Mouse (Mus musculus): Measurements from ENCODE around the gene Slc7a10.

Gene Slc7a10

DNA sequence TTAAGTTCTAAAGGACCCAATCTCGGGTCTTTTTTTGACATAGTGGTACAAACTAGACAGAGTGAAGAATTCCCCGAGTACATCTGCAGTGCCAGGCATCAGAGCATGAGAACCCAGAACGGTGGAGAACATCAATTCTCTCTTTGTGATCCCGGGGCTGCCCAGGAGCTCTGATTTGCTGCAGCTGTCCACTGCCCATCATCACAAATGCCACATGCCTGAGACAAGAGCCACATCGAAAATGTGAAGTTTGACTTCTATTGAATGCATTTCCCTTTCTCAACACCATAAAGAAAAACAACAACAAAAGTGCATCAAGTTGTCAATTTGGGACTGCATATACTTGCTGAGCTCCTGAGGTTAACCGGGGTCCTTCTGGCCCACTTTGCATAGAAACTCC is 23.7 kb upstream of the Slc7a10 start:
- no peak for DNase-seq (ENCODE audit: low read depth, low spot score)
- Histone ChIP-seq H3K36me3 (ENCODE audit: control insufficient read depth, insufficient read depth, low read length, poor library complexity, severe bottlenecking) (no peaks in the 10 kb centered on the region), H3K27me3 (ENCODE audit: control insufficient read depth, insufficient read depth, low read length, poor library complexity, severe bottlenecking) (no peaks in the 10 kb centered on the region)

DNA sequence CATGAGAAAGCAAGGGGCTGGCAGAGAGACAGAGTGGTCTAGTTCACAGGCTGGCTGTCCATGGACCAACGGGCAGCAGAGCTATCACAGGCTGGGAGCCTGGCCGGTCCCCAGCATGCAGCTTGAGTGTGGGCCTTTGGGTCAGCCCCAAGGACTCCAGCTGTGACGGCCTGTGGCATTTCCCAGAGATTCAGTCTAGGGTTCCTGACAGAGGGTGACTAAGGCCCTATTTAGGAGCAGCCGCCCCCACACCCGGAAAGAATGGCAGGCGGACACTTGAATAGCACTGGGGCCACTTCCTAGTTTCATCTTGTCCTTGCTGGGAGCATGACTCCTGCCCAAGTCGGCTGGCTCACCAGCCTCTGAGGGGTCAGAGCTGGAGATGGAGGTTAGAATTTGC is 22.6 kb upstream of the Slc7a10 start:
- H3K36me3 ChIP-seq (ENCODE audit: control insufficient read depth, insufficient read depth, low read length, poor library complexity, severe bottlenecking), result no peaks in the 10 kb centered on the region
- no peaks in the 10 kb centered on the region for H3K27me3 ChIP-seq (ENCODE audit: control insufficient read depth, insufficient read depth, low read length, poor library complexity, severe bottlenecking)
- DNase-seq (ENCODE audit: low read depth, low spot score), result no peak

- no peak for DNase-seq (ENCODE audit: low read depth, low spot score)
- Histone ChIP-seq H3K27me3 (ENCODE audit: control insufficient read depth, insufficient read depth, low read length, poor library complexity, severe bottlenecking) (no peaks in the 10 kb centered on the region), H3K36me3 (ENCODE audit: control insufficient read depth, insufficient read depth, low read length, poor library complexity, severe bottlenecking) (no peaks in the 10 kb centered on the region)
Measured at GRCm38 (mm10) chr7:35164131-35164530, 22.1 kb upstream of the Slc7a10 start.

DNA sequence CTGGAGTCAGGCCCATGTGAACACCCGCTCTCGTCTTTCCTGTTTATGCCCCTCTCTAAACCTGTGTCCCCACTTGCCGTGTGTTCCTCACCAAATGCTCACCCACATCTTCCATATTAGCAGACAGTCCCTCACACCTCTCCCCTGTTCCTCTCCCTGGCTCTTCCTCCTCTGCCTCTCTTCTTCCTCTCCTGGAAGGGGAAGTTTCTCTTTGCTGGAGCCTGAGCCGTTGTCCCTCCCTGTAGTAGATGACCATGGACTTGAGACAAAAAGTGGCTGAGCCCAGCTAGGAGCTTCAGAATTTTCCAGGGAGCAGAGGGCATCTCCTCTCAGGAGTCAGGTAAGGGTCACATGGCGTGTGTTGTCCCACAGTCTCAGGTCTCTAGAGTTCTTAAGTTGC is 19.2 kb upstream of the Slc7a10 start:
- H3K36me3 ChIP-seq (ENCODE audit: control insufficient read depth, insufficient read depth, low read length, poor library complexity, severe bottlenecking), result no peaks in the 10 kb centered on the region
- no peak for DNase-seq (ENCODE audit: low read depth, low spot score)
- H3K27me3 ChIP-seq (ENCODE audit: control insufficient read depth, insufficient read depth, low read length, poor library complexity, severe bottlenecking), result no peaks in the 10 kb centered on the region

GRCm38 (mm10) chr7:35167925-35168324 is 18.3 kb upstream of the Slc7a10 start:
- no peak for DNase-seq (ENCODE audit: low read depth, low spot score)
- no peaks in the 10 kb centered on the region for H3K27me3 ChIP-seq (ENCODE audit: control insufficient read depth, insufficient read depth, low read length, poor library complexity, severe bottlenecking)
- no peaks in the 10 kb centered on the region for H3K36me3 ChIP-seq (ENCODE audit: control insufficient read depth, insufficient read depth, low read length, poor library complexity, severe bottlenecking)

DNA sequence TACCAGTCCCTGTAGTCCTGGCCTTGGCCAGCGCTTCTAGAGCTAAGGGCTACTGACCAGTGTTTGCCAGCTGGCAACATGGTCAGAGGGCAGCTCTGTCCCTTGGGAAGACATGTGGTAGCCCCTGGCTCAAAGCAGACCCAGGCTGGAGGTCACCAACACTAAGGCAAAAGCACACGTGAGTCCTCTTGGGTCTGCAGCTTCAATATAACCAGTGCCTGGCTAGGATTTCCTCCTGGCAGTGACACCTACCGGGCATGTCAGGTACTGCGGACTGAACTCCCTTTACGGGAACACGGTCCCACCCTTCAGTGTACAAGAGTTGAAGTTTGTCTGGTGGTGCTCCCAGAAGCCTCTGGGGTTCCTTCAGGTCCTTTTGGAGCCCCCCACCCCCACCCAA is 16.8 kb upstream of the Slc7a10 start:
- Histone ChIP-seq H3K27me3 (ENCODE audit: control insufficient read depth, insufficient read depth, low read length, poor library complexity, severe bottlenecking) (no peaks in the 10 kb centered on the region), H3K36me3 (ENCODE audit: control insufficient read depth, insufficient read depth, low read length, poor library complexity, severe bottlenecking) (no peaks in the 10 kb centered on the region)
- DNase-seq (ENCODE audit: low read depth, low spot score), result peak; percentile 78

GRCm38 (mm10) chr7:35171867-35172382 is 14.3 kb upstream of the Slc7a10 start:
- no peaks in the 10 kb centered on the region for H3K27me3 ChIP-seq (ENCODE audit: control insufficient read depth, insufficient read depth, low read length, poor library complexity, severe bottlenecking)

GRCm38 (mm10) chr7:35172519-35172918 is 13.7 kb upstream of the Slc7a10 start:
- H3K27me3 ChIP-seq (ENCODE audit: control insufficient read depth, insufficient read depth, low read length, poor library complexity, severe bottlenecking), result no peaks in the 10 kb centered on the region
- no peak for DNase-seq (ENCODE audit: low read depth, low spot score)

More at GRCm38 (mm10) chr7:35171867-35172382, 14.3 kb upstream of the Slc7a10 start:
- H3K36me3 ChIP-seq (ENCODE audit: control insufficient read depth, insufficient read depth, low read length, poor library complexity, severe bottlenecking), result no peaks in the 10 kb centered on the region
- peak; percentile 80 for DNase-seq (ENCODE audit: low read depth, low spot score)

DNA sequence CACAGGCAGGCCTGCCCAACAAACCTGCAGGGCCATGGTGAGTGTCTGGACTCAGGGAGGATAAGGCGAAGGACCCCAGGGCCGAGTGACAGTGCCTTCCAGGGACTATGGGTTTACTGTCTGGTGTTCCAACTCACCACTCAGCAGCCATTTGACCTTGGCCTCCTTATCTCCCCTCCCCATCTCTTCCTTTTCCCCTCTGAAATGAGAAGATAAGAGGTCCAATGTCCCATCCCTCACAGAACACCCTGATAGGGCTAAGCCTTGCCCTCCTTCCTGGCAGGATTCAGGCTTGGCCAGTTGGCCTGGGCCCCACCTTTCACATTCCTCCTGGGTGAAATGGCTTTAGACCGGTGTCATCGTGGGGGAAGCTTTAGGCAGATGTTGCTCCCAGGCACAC is 10.7 kb upstream of the Slc7a10 start:
- H3K36me3 ChIP-seq (ENCODE audit: control insufficient read depth, insufficient read depth, low read length, poor library complexity, severe bottlenecking), result no peaks in the 10 kb centered on the region
- H3K27me3 ChIP-seq (ENCODE audit: control insufficient read depth, insufficient read depth, low read length, poor library complexity, severe bottlenecking), result no peaks in the 10 kb centered on the region
- DNase-seq (ENCODE audit: low read depth, low spot score), result no peak

More at GRCm38 (mm10) chr7:35172519-35172918, 13.7 kb upstream of the Slc7a10 start:
- H3K36me3 ChIP-seq (ENCODE audit: control insufficient read depth, insufficient read depth, low read length, poor library complexity, severe bottlenecking), result no peaks in the 10 kb centered on the region

- Histone ChIP-seq H3K27me3 (ENCODE audit: control insufficient read depth, insufficient read depth, low read length, poor library complexity, severe bottlenecking) (no peaks in the 10 kb centered on the region), H3K36me3 (ENCODE audit: control insufficient read depth, insufficient read depth, low read length, poor library complexity, severe bottlenecking) (no peaks in the 10 kb centered on the region)
- peak; percentile 22 for DNase-seq (ENCODE audit: low read depth, low spot score)
Measured at GRCm38 (mm10) chr7:35176412-35177381, 9.5 kb upstream of the Slc7a10 start.

DNA sequence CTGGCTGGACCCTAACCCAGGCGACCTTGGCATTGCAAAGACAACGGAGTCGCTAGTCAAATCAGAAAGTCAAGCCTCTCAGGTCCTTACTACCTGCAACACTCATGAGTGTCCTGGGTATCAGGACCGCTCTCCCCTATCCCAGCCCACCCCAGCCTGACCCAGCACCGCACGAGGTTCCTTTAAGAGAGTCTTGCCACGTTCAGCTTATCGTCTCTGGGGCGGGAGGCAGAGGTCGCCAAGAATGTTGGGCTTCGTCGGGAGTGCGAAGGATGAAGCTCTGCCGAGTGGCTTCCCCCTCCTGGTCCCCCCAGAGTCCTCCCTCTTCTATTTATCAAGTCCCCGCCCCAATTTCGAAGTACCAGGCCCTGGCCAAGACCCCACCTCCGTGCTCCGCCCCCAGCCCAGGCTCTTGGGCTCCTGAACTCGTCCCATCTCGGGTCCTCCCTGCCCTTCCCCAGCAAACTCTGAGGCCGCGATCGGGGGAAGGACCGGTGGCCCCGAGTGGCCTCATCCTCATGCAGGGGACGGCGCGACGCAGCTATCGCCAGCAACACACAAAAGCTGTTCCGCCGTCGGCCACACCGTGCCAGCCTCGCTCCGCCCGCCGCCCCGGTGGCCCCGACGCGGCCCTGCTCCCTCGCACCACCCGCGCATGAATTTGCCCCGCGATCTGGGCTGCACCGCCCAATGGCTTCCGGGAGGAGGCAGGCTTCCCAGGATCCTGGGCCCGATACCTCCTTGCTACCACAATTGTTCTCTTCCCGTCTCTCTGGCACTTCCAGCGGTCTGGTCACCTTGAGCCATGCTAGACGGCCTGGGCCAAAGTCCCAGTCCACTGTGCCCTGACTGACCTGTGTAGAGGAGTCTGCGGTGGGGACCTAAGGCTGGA is 1.1 kb upstream of the Slc7a10 start:
- DNase-seq (ENCODE audit: low read depth, low spot score), result no peak
- H3K27me3 ChIP-seq (ENCODE audit: control insufficient read depth, insufficient read depth, low read length, poor library complexity, severe bottlenecking), result no peaks in the 10 kb centered on the region; the same call in 1 of the 2 replicates
- H3K36me3 ChIP-seq (ENCODE audit: control insufficient read depth, insufficient read depth, low read length, poor library complexity, severe bottlenecking), result no peaks in the 10 kb centered on the region

- Histone ChIP-seq H3K27me3 (ENCODE audit: control insufficient read depth, insufficient read depth, low read length, poor library complexity, severe bottlenecking) (no peaks in the 10 kb centered on the region; the same call in 1 of the 2 replicates), H3K36me3 (ENCODE audit: control insufficient read depth, insufficient read depth, low read length, poor library complexity, severe bottlenecking) (no peaks in the 10 kb centered on the region)
- DNase-seq (ENCODE audit: low read depth, low spot score), result no peak
Measured at GRCm38 (mm10) chr7:35189699-35190098, 3.5 kb downstream of the Slc7a10 start.

- no peak for DNase-seq (ENCODE audit: low read depth, low spot score)
- Histone ChIP-seq H3K27me3 (ENCODE audit: control insufficient read depth, insufficient read depth, low read length, poor library complexity, severe bottlenecking) (no peaks in the 10 kb centered on the region), H3K36me3 (ENCODE audit: control insufficient read depth, insufficient read depth, low read length, poor library complexity, severe bottlenecking) (no peaks in the 10 kb centered on the region)
Measured at GRCm38 (mm10) chr7:35191276-35191675, 5.1 kb downstream of the Slc7a10 start.

GRCm38 (mm10) chr7:35197022-35197421 is 10.8 kb downstream of the Slc7a10 start:
- no peaks in the 10 kb centered on the region for H3K36me3 ChIP-seq (ENCODE audit: control insufficient read depth, insufficient read depth, low read length, poor library complexity, severe bottlenecking)

More at GRCm38 (mm10) chr7:35197022-35197421, 10.8 kb downstream of the Slc7a10 start:
- H3K27me3 ChIP-seq (ENCODE audit: control insufficient read depth, insufficient read depth, low read length, poor library complexity, severe bottlenecking), result no peaks in the 10 kb centered on the region
- DNase-seq (ENCODE audit: low read depth, low spot score), result no peak

All from splenic B cell, adult 2 months (primary cell).